Mouse (Mus musculus) thymus, adult 2 months (tissue): ENCODE results near the gene Mindy3.

ENCODE experiments used
- CTCF ChIP-seq: fragments of 200-500 bp; IDR thresholded peaks from 2 replicates; pipeline ENCODE4 v1.5.1; 2012; ENCODE audit warnings: mild to moderate bottlenecking, control low read depth, low read length, moderate library complexity, borderline replicate concordance; ENCODE audit not compliant: control insufficient read depth, poor library complexity, insufficient read depth; ENCODE audit errors: extremely low read depth
- POLR2A ChIP-seq: fragments of 200-500 bp; IDR thresholded peaks from 2 replicates; pipeline ENCODE4 v1.6.1; 2012; ENCODE audit warnings: mild to moderate bottlenecking, low read length, control low read depth, moderate library complexity; ENCODE audit not compliant: control insufficient read depth, poor library complexity, insufficient read depth; ENCODE audit errors: extremely low read depth

- TF ChIP-seq CTCF (no peak), POLR2A (no peak)
Observed at GRCm38 (mm10) chr2:12328355-12329067, 90.8 kb downstream of the Mindy3 start.
